Mouse (Mus musculus) E14TG2a.4 (cell line): ENCODE measurements at regions not wholly inside any gene's neighbourhood (a gene's known extent, or its start where the extent isn't known, plus 50 kb on each side); places are given as distances from the start of the nearest gene placed in this dataset.

ENCODE experiments used
- CTCF ChIP-seq: conservative IDR thresholded peaks from 2 replicates; pipeline ENCODE4 v1.5.1; 2014; ENCODE audit warnings: low read length
- NANOG ChIP-seq: IDR thresholded peaks from 2 replicates; pipeline ENCODE4 v1.6.1; 2014; ENCODE audit warnings: borderline replicate concordance, low read length, mixed read lengths
- POU5F1 ChIP-seq: IDR thresholded peaks from 2 replicates; pipeline ENCODE4 v1.6.1; 2014; ENCODE audit warnings: low read length, borderline replicate concordance

DNA sequence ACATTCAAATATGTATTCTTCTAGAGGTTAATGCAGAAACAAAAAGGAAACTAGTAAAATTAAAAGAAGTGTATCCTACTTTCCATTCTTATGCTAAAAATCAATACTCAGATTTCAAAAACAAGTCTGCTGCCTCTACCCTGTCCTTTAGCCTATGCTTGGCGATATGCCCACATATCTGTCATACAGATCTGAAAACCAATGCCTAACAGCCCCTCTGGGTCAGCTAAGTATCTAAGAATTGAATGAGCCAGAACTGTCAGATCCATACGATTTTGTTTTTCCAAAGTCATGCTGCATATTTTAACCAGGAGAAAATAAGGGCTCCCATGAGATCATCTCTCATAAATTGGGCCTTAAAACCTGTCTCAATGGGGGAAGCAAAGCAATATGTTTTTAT, 395.7 kb upstream of the Gm10306 start:
- TF ChIP-seq CTCF (no peak), POU5F1 (no peak), NANOG (no peak)
